Mouse (Mus musculus) stomach, embryonic 14.5 days (tissue): ENCODE data around the gene Gfm1. TPM values are rescaled to one million over a fixed set of nuclear protein-coding genes. Genes with fewer than 3 reads are reported as not detected.

Experiments
- ATAC-seq: fragments of 200-750 bp; cut with Nextera tagmentation; 2 replicates; pipeline ENCODE4 v1.8.0; 2017; ENCODE audit warnings: low read depth, moderate TSS enrichment; ENCODE audit not compliant: insufficient number of reproducible peaks, insufficient read depth, low FRiP score
- H3K27ac ChIP-seq: fragments of 300-500 bp; sonication (generic); 2 replicates; pipeline ENCODE4 v1.5.1; 2014; ENCODE audit warnings: mild to moderate bottlenecking, low read length, moderate library complexity, mixed read lengths
- H3K27me3 ChIP-seq: fragments of 300-500 bp; sonication (generic); 2 replicates; pipeline ENCODE4 v1.6.1; 2014; ENCODE audit warnings: low read length, control low read depth, mixed read lengths; ENCODE audit not compliant: control insufficient read depth, insufficient read depth
- H3K36me3 ChIP-seq: fragments of 300-500 bp; sonication (generic); 2 replicates; pipeline ENCODE4 v1.6.1; 2014; ENCODE audit warnings: mild to moderate bottlenecking, control low read depth, low read length, moderate library complexity, mixed read lengths; ENCODE audit not compliant: control insufficient read depth, insufficient read depth
- H3K4me1 ChIP-seq: fragments of 300-500 bp; sonication (generic); 2 replicates; pipeline ENCODE4 v1.6.1; 2014; ENCODE audit warnings: low read length, control low read depth, mixed read lengths; ENCODE audit not compliant: control insufficient read depth, insufficient read depth
- H3K4me2 ChIP-seq: fragments of 300-500 bp; sonication (generic); replicated peaks from 2 replicates; pipeline ENCODE4 v1.6.1; 2014; ENCODE audit warnings: low read depth, low read length, control low read depth
- H3K4me3 ChIP-seq: fragments of 300-500 bp; sonication (generic); 2 replicates; pipeline ENCODE4 v1.5.1; 2014; ENCODE audit warnings: low read depth, low read length, control low read depth
- H3K9ac ChIP-seq: fragments of 300-500 bp; sonication (generic); replicated peaks from 2 replicates; pipeline ENCODE4 v1.6.1; 2014; ENCODE audit warnings: low read depth, mild to moderate bottlenecking, control low read depth, low read length, moderate library complexity, mixed read lengths
- H3K9me3 ChIP-seq: fragments of 300-500 bp; sonication (generic); 2 replicates; pipeline ENCODE4 v1.6.1; 2016; ENCODE audit warnings: low read depth, low read length, control low read depth; ENCODE audit not compliant: control insufficient read depth
- WGBS: fragments of 180-500 bp; shearing (Covaris S2); extraction: QIAGEN DNeasy Blood & Tissue Kit; methylation state at CpG from one replicate; pipeline ENCODE4 v1.1.7; 2014; 5-methylcytosine and 5-hydroxymethylcytosine counted together
- polyA plus RNA-seq: library from polyadenylated mRNA; unstranded; fragments of >200 nt; fragmentation: Nextera tagmentation; extraction: Ambion mirVana; gene quantifications from 2 replicates; pipeline ENCODE4 v1.2.1, GENCODE M21; 2014

Gfm1 gene
- polyA plus RNA-seq, 1 experiment from 2014 or later: 40.2 TPM

DNA sequence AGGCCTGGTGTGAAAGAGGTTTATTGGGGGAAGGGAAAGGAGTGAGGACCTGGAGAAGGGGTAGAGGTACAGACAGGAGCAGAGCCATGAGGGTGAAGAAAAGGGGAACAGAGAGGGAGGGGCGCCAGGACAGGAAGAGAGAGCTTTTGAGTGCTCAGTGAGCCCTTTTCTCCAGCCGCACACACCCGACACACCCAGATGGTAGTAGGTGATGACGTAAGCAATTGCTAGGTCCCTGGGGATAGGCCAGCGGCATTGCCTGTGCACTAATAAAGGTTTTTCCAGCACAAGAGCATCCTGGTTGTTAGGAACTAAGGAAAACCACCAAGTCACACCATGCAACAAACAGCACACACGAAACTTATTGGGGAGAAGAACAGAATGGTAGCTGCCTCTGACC, 94.9 kb downstream of the Gfm1 start:
- Histone ChIP-seq H3K27me3 (no peaks in the 10 kb centered on the region), H3K4me3 (no peak overlapping the region), H3K36me3 (no peaks in the 10 kb centered on the region), H3K4me1 (no peaks in the 10 kb centered on the region), H3K9me3 (no peaks in the 10 kb centered on the region), H3K27ac (no peak overlapping the region), H3K4me2 (no peak overlapping the region), H3K9ac (no peak overlapping the region)
- no peak for ATAC-seq
- WGBS: 82% methylated on average over 6 of the region's 6 CpGs

Other genes starting within 250 kb of the Gfm1 start
- 12.9 and 13.2 TPM in 2 replicates for gene Mlf1, start 56.0 kb upstream of the Gfm1 start, polyA plus RNA-seq
- not detected in 2 replicates for gene Gm17402, start 54.9 kb upstream of the Gfm1 start, polyA plus RNA-seq
- gene Lxn, start 33.8 kb downstream of the Gfm1 start, polyA plus RNA-seq: 103 and 107 TPM in 2 replicates
- 2.0 TPM in 2 replicates for gene Rarres1, start 85.4 kb downstream of the Gfm1 start, polyA plus RNA-seq
- gene Mfsd1, start 152.6 kb downstream of the Gfm1 start, polyA plus RNA-seq: 48.8 and 53.5 TPM in 2 replicates